Mouse (Mus musculus) lung, adult 10 weeks (tissue): ENCODE data around the gene Det1. TPM values are rescaled to one million over a fixed set of nuclear protein-coding genes. Genes with fewer than 3 reads are reported as not detected.

Experiments used
- polyA plus RNA-seq: library from polyadenylated mRNA; stranded (reverse); fragments of 350-450 nt; fragmentation: Illumina TruSeq; extraction: RNeasy Lipid Tissue Mini Kit (QIAGEN cat#74804); gene quantifications from one replicate; pipeline ENCODE4 v1.2.3, GENCODE M21; 2014; ENCODE audit warnings: low read depth, low replicate concordance; ENCODE audit not compliant: insufficient read depth

Det1 gene
- 4.3 TPM for polyA plus RNA-seq

DNA sequence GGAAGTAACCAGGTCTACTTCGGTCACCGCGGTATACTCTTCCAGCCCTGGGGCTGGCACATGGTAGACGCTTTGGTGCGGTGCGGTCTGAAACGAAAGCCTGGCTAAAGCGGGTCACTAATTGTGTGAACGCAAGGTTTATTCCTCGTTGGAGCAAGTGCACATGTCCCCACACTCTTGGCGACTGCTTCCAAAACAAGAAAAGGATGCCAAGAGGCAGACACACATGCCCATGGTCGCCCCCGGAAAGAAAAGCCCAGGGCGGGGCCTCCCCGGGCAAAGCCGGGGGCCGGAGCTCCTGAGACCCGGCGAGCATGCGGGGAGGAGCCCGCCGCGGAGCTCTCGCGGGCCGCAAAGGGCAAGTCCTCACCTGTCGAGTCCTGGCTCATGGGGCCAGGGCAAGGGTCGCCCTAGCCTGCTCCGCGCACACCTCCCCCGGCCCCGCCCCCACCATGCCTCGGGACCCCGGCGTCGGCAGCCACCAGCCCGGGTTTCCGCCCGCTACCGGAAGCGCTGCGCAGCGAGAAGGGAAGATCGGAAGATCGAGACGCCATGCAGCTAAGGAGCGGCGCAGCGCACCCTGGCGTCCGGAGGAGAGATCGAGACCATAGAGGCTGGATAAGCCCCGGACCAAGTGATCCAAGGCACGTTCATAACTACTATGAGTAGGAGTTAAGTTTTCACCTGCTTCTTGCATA, at the start of gene Det1:
TSS of gene Det1 (minus strand) at position 527 of the 698 bp plus-strand sequence.

DNA sequence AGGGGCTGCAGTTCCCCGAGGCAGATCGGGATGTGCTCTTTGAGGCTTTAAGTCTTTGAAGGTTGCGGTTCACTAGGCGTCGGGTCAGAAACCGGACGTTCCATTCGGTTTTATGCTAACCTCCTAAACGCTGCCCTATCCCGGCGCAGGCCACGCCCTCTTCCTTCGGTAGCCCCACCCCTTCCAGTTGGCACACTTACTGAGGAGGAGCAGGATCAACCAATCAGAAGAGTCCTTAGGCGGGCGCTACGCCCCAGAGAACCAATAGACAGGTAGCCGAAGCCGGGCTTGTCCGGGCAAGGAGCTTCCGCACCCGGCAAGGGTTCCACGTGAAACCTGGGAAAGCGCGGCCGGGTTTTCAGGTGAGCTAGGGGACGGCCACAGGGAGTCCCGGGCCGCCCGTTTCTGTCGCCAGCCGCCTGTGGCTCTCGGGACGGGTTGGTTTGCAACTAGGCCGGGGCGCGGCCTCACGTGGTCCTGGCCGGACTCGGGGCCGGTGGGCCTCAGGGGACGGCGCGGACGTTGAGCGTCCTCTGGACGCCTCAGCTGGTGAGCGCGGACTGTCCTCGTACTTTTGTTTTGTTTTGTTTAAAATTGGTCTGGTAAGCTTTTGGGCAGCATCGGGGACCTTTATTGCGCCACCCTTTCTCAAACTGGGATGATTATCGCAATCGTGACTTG, 48.7 kb upstream of the Det1 start, which contains the start of gene Aen:
TSS of gene Aen (plus strand) at position 202 of the 681 bp plus-strand sequence.

DNA sequence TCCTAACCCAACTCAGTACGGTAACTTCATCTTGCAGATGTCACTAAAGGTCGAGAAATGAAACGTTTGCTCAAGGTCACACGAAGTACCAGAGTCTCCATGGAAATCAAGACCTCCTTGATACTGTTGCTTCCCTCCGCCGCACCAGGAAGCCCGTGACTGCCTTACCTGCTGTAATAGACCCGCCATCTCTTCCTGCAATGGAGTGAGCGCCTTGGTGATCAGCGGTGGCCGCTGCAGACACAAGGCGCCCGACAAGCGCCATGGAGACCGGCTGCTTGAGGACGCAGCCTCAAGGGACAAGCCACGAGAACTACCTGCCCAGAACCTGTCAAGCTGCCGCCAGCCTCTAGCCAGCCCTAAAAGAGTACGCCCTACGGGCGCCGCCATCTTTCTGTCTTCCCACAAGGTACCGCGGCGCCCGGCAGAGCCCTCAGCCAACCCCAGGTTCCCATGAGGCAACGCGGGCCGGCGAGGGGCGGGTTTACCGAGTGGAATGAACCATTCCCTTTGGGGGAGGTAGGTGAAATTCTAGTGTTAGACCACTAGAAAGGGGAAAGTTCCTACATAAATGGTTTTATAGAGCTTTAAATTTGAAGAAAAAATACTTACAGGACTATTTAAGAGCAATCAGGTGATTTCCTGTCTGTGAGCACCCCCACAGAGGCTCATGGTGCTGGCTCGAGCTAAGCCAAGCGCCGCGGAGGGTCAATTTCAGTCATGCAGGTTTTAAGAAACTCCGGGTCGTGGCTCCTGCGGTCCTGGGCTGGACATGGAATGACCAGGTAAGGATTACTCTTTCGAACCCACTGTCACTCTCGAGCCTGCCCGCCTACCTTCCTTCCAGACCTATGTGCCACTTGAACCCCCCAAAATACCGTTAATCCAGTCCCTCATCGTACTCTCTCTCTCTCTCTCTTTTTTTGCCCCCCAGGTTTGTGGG, 64.2 kb downstream of the Det1 start, which contains the start of the genes Mrps11 and Mrpl46:
TSS of gene Mrps11 (plus strand) at position 481 of the 943 bp plus-strand sequence.
TSS of gene Mrpl46 (minus strand) at position 893 of the 943 bp plus-strand sequence.

Other genes with a start within 250 kb of the Det1 start
- gene Ntrk3, start 109.3 kb downstream of the Det1 start, polyA plus RNA-seq: 1.2 TPM
- 27.7 TPM for gene Mrps11, start 64.1 kb downstream of the Det1 start, polyA plus RNA-seq
- gene Mrpl46, start 63.7 kb downstream of the Det1 start, polyA plus RNA-seq: 28.4 TPM
- gene Aen, start 48.6 kb upstream of the Det1 start, polyA plus RNA-seq: 17.4 TPM
- gene Isg20, start 66.2 kb upstream of the Det1 start, polyA plus RNA-seq: 60.9 TPM
- gene Acan, start 206.2 kb upstream of the Det1 start, polyA plus RNA-seq: not detected